ENCODE assay signal across 22 mouse cellular contexts in the genomic region with DNA sequence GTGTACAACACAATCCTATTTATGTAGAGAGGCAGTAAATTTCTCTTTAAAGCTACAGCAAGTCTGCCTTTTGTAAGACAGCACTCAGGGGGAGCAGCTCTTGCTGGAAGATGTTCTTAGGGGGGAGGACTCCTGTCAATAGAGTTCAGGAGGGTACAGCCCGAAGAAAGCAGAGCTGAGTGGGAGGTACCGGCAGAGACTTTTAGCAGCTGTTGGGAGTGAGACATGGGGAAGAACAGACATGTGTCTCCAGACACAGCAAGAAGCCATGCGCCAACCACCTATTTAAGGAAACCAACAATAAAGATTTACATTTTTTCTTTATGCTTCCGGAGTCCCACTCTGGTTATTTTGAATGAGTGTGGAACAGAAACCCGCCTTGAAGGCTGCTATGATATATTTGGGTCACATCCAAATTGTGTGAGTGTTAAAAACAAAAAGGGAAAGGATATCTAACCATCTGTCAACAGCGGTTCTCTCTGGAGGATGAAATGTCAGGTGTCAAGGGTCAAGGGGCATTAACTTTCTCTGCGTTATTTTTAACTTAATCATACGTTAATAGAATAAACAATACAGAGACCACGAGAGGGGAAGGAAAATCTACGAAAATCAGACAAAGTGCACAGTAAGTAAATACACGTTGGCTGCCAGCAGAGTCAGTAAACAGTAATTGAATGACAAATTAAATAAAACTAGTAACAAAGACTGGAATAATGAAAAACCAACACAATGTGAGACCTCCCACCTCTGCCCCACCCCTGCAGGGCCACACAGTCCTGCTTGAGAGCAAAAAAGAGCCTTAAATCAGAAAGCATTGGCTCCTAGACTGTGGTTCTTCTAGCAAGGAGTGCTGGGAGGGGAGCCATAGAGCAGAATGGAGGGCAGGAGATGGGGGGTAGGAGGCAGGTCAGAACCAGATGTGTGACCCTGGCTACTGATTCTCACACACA.
DNase-seq lines count a peak whose midpoint lies in the region; ATAC-seq lines count a peak whose summit lies in the region.
"Had no signal": no experiment of that assay in that cellular context is flagged by ENCODE, and none has a peak within 500 bp of the region (broad histone marks: within the 10 kb centered on the region; RNA-seq: fewer than 3 reads in every experiment).

No protein-coding gene starts in this region.

- no peak overlapping the region for H3K4me2 ChIP-seq in embryonic facial prominence, embryonic 14.5 days (ENCODE audit: low read depth, low read length)
- H3K4me2 ChIP-seq in kidney, embryonic 15.5 days, result no peak overlapping the region
- no peak overlapping the region for H3K4me2 ChIP-seq in lung, embryonic 16.5 days (ENCODE audit: low read depth, low read length)
- H3K4me2 ChIP-seq: embryonic facial prominence, embryonic 12.5 days; forebrain, embryonic 15.5 days; hindbrain, embryonic 13.5 days; intestine, embryonic 15.5 days; limb, embryonic 13.5 days; midbrain, embryonic 12.5 days; neural tube, embryonic 12.5 days had no signal

- no peaks in the 10 kb centered on the region for H3K36me3 ChIP-seq in embryonic facial prominence, embryonic 14.5 days (ENCODE audit: control insufficient read depth, insufficient read depth, low read length)
- H3K36me3 ChIP-seq in embryonic facial prominence, embryonic 10.5 days (replicated peaks), result no peaks in the 10 kb centered on the region
- H3K36me3 ChIP-seq in kidney, embryonic 15.5 days, result no peaks in the 10 kb centered on the region
- no peaks in the 10 kb centered on the region for H3K36me3 ChIP-seq in lung, embryonic 16.5 days (ENCODE audit: control insufficient read depth, insufficient read depth, low read length)
- H3K36me3 ChIP-seq: embryonic facial prominence, embryonic 12.5 days; forebrain, embryonic 15.5 days; G1E; hindbrain, embryonic 13.5 days; intestine, embryonic 15.5 days; limb, embryonic 13.5 days; midbrain, embryonic 12.5 days; neural tube, embryonic 12.5 days had no signal

- H3K9ac ChIP-seq in embryonic facial prominence, embryonic 14.5 days (ENCODE audit: low read depth, low read length), result no peak overlapping the region
- H3K9ac ChIP-seq in kidney, embryonic 15.5 days, result no peak overlapping the region
- no peak overlapping the region for H3K9ac ChIP-seq in lung, embryonic 16.5 days (ENCODE audit: low read length)
- H3K9ac ChIP-seq: embryonic facial prominence, embryonic 12.5 days; forebrain, embryonic 15.5 days; hindbrain, embryonic 13.5 days; intestine, embryonic 15.5 days; limb, embryonic 13.5 days; liver, embryonic 14.5 days; midbrain, embryonic 12.5 days; neural tube, embryonic 12.5 days had no signal

- H3K4me1 ChIP-seq in embryonic facial prominence, embryonic 14.5 days (ENCODE audit: control insufficient read depth, insufficient read depth, low read length), result 0 out of 2 replicates have a peak, but pooled peaks cover 3% of the 10 kb centered on the region
- peaks cover 20% of the 10 kb centered on the region for H3K4me1 ChIP-seq in embryonic facial prominence, embryonic 10.5 days
- peaks cover 25% of the 10 kb centered on the region for H3K4me1 ChIP-seq in kidney, embryonic 15.5 days
- H3K4me1 ChIP-seq in lung, embryonic 16.5 days (replicated peaks; ENCODE audit: control insufficient read depth, insufficient read depth, low read length), result peaks cover 6% of the 10 kb centered on the region
- H3K4me1 ChIP-seq: neural tube, embryonic 12.5 days had no signal

- no peaks in the 10 kb centered on the region for H3K27me3 ChIP-seq in embryonic facial prominence, embryonic 14.5 days (replicated peaks; ENCODE audit: control insufficient read depth, insufficient read depth, low read length)
- H3K27me3 ChIP-seq in embryonic facial prominence, embryonic 10.5 days (replicated peaks; ENCODE audit: low read depth, poor library complexity, severe bottlenecking), result peaks cover 44% of the 10 kb centered on the region
- H3K27me3 ChIP-seq in kidney, embryonic 15.5 days, result peaks cover 44% of the 10 kb centered on the region
- H3K27me3 ChIP-seq in lung, embryonic 16.5 days (ENCODE audit: control insufficient read depth, insufficient read depth, low read depth, low read length), result no peaks in the 10 kb centered on the region
- H3K27me3 ChIP-seq: forebrain, embryonic 15.5 days; intestine, embryonic 15.5 days had no signal

- 28% methylated on average over 11 of the region's 11 CpGs for WGBS in embryonic facial prominence, embryonic 14.5 days
- WGBS in embryonic facial prominence, embryonic 10.5 days, result 42% methylated on average over 11 of the region's 11 CpGs
- WGBS in kidney, embryonic 15.5 days, result 19% methylated on average over 11 of the region's 11 CpGs
- 14% methylated on average over 11 of the region's 11 CpGs for WGBS in lung, embryonic 16.5 days

- ATAC-seq in embryonic facial prominence, embryonic 14.5 days (ENCODE audit: low read depth), result no peak
- ATAC-seq in kidney, embryonic 15.5 days (replicated peaks; ENCODE audit: low FRiP score), result 0 out of 2 replicates have a peak, but pooled peaks have one; percentile 40
- ATAC-seq in lung, embryonic 16.5 days (ENCODE audit: low read depth), result peak; percentile 87
- ATAC-seq in activated CD4-positive, CD25-positive, alpha-beta regulatory T cell, adult 4 months, result no peak
- ATAC-seq: forebrain, embryonic 15.5 days; intestine, embryonic 15.5 days had no signal

- no peak overlapping the region for H3K27ac ChIP-seq in embryonic facial prominence, embryonic 14.5 days (replicated peaks; ENCODE audit: low read depth, low read length)
- H3K27ac ChIP-seq in embryonic facial prominence, embryonic 10.5 days (replicated peaks), result no peak overlapping the region
- H3K27ac ChIP-seq in kidney, embryonic 15.5 days, result no peak overlapping the region
- no peak overlapping the region for H3K27ac ChIP-seq in lung, embryonic 16.5 days (ENCODE audit: low read length)
- H3K27ac ChIP-seq: embryonic facial prominence, embryonic 12.5 days; forebrain, embryonic 15.5 days; hindbrain, embryonic 13.5 days; intestine, embryonic 15.5 days; limb, embryonic 13.5 days; liver, embryonic 14.5 days; midbrain, embryonic 12.5 days; neural tube, embryonic 12.5 days had no signal

- H3K9me3 ChIP-seq in embryonic facial prominence, embryonic 14.5 days (ENCODE audit: control insufficient read depth, low read length), result no peaks in the 10 kb centered on the region
- no peaks in the 10 kb centered on the region for H3K9me3 ChIP-seq in embryonic facial prominence, embryonic 10.5 days
- H3K9me3 ChIP-seq in kidney, embryonic 15.5 days (replicated peaks), result no peaks in the 10 kb centered on the region
- no peaks in the 10 kb centered on the region for H3K9me3 ChIP-seq in lung, embryonic 16.5 days (ENCODE audit: control insufficient read depth, low read length)
- H3K9me3 ChIP-seq: embryonic facial prominence, embryonic 12.5 days; forebrain, embryonic 15.5 days; G1E; hindbrain, embryonic 13.5 days; intestine, embryonic 15.5 days; limb, embryonic 13.5 days; midbrain, embryonic 12.5 days; neural tube, embryonic 12.5 days had no signal

- DNase-seq in embryonic facial prominence, embryonic 14.5 days (ENCODE audit: low spot score), result peak; percentile 50
- no peak for DNase-seq in embryonic facial prominence, embryonic 10.5 days (ENCODE audit: low spot score)
- DNase-seq in kidney, postnatal 36 days, result no peak
- no peak for DNase-seq in lung, postnatal 14 days
- DNase-seq in embryo, embryonic 10.5 days (ENCODE audit: low spot score), result peak; percentile 49
- DNase-seq: adrenal gland, postnatal 14 days; cerebellum, adult 11-12 months; cerebellum, postnatal 25 days; gastrocnemius, postnatal 36 days; heart, postnatal 14 days had no signal

- H3K4me3 ChIP-seq in embryonic facial prominence, embryonic 14.5 days (ENCODE audit: low read depth, low read length), result no peak overlapping the region
- no peak overlapping the region for H3K4me3 ChIP-seq in embryonic facial prominence, embryonic 10.5 days
- no peak overlapping the region for H3K4me3 ChIP-seq in kidney, embryonic 15.5 days (replicated peaks)
- H3K4me3 ChIP-seq in lung, embryonic 16.5 days (ENCODE audit: low read length), result no peak overlapping the region
- H3K4me3 ChIP-seq: embryonic facial prominence, embryonic 12.5 days; forebrain, embryonic 15.5 days; hindbrain, embryonic 13.5 days; intestine, embryonic 15.5 days; limb, embryonic 13.5 days; midbrain, embryonic 12.5 days; neural tube, embryonic 12.5 days had no signal

Comparison
In these comparisons a context has a peak if more than half of its experiments do, and no peak if none do; other contexts are left out.
1. DNase-seq: peak in embryonic facial prominence, embryonic 14.5 days (single experiment) and embryo, embryonic 10.5 days (single experiment); none in embryonic facial prominence, embryonic 10.5 days (single experiment), kidney, postnatal 36 days (0 of 2) and lung, postnatal 14 days (single experiment).
2. ATAC-seq: peak in kidney, embryonic 15.5 days (single experiment) and lung, embryonic 16.5 days (single experiment); none in embryonic facial prominence, embryonic 14.5 days (single experiment) and activated CD4-positive, CD25-positive, alpha-beta regulatory T cell, adult 4 months (single experiment).